Mouse (Mus musculus): ENCODE results near the gene Men1. TPM values are rescaled to one million over a fixed set of nuclear protein-coding genes. Genes with fewer than 3 reads are reported as not detected.
"Not testable (repeated sequence)": the region's sequence is repeated elsewhere in the genome, so short reads cannot be mapped to it uniquely, and the experiment has no call there.

Gene Men1
- total RNA-seq (2021), result 1 to 10 TPM; 7.0 to 7.8 TPM
- long read RNA-seq, experiment 1, transcript Men1-201 (9 exons, 2,975 nt), result major isoform, 7 of 16 reads
- long read RNA-seq, experiment 1, transcript Men1-203 (10 exons, 2,639 nt), result minor isoform, 5 of 16 reads
- long read RNA-seq, experiment 1, partial matches to known transcripts, result 0 of 16 reads
- long read RNA-seq, experiment 1, other reads (novel, unspliced or antisense), result 1 of 16 reads
- long read RNA-seq, experiment 2, transcript Men1-201 (9 exons, 2,975 nt), result major isoform, 9 of 14 reads
- long read RNA-seq, experiment 2, partial matches to known transcripts, result 0 of 14 reads
- long read RNA-seq, experiment 2, other reads (novel, unspliced or antisense), result 1 of 14 reads

DNA sequence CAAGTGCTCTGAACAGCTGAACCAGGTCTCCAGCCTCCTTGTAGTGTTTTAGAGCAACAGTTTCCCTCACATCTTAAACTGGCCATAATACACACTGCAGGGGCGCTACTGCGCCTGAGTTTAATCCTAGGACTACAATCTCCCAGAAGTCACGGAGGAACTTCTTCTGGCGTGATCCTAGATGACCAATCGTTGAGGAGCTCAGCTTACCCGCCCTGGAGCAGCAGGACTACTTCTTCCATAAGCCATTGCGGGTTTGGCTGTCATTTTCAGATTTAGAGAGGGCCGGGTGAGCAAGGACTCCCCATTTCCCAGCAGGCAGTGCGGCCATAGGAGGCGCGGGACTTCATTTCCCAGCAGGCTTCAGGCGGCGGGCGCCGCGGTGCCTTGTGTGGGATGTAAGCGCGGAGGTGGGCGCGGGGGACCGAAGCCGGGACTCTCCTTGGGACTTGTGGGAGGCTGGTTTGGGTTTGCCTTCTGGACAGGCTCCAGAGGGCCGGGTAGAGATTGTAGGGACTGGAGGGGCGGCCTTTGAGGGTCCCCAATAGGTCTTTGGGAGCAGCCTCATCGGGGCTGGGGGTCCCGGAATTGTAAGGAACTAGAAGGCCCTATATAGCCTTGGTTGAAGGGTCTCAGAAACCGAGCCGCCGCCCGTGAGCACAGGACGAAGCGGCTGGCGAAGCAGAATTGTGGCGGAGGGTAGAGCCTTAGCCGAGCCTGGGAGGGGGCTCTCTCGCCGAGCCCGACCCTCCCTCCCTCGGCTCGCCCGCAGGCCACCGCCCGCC, at the start of gene Men1:
Gene Men1, plus strand, starts transcription at position 307 of the 785 bp plus-strand sequence.
- DNase-seq, result peak; percentile 94
- intact Hi-C loops (cut with DNase I), result loop anchor here (10.0 kb wide), 1 partner anchor 210 kb away; the partner anchor contains the start of gene Snx15
- Histone ChIP-seq H3K27ac (peak within 1 kb of the TSS; percentile 90), H3K4me3 (peak within 1 kb of the TSS; percentile 79)
- TF ChIP-seq CTCF (IDR thresholded peaks at IDR 0.05), result peak; percentile 58

DNA sequence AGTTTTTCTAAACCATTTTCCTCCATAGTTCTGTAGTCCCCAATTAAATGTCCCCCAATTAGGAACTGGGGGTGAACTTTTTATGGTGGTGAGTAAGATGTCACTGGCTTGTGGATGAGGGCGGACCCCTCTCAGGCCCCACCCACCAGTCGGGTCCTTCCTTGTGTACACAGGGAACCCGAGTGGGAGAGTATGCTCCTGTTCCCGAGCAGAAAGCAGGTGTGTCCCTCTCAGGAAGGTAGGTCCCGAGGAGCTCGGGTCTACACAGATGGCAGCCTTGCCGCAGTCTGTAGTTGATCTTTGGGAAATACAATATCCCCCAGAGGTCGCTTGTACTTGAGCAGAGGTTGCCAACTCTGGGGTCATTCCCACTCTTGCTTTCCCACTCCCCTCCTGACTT, 49.6 kb upstream of the Men1 start:
- Histone ChIP-seq H3K4me3 (peak overlapping the region; percentile 55), H3K27ac (peak overlapping the region; percentile 88)
- intact Hi-C loops (cut with DNase I), result no loop called here
- TF ChIP-seq CTCF (IDR thresholded peaks at IDR 0.05), result no peak
- no peak for DNase-seq

DNA sequence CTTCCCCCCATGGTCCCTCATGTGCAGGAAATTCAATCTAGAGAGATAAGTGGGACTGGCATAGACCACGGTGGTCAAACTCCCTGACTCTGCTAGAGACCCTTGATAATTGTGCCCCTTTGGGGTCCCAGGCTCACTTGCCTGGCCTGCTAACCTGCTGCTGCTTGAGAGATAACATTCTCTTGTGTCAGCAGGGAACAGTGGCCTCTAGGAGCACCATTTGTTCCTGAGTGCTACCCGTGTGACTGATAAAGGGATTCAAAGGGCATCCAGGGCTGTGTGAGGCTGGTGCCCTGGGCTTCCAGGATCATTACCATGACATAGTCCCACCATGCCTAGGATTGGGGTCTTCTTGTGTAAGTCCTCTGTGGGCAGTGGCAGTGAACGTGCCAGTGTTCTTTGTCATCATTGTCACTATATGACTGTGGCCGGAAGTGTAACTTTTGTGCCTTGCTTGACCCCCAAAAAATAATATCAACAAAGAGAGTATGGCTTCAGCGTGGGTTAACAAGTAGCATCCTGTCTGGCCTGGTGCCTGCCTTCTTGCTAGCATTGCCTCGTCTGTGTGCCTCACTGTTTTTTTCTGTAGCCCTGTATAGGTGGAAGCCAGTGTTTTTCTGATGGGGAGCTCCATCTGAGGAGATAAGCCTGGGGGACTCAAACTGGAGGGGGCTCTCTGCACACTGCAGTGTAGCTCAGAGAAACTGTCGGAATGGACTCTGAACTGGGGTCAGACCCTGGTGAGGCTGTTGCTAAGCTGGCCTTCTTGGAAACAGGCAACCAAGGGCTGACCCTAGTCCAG, 48.9 kb upstream of the Men1 start:
- no peak for DNase-seq
- Histone ChIP-seq H3K4me3 (peak overlapping the region; percentile 55), H3K27ac (peak overlapping the region; percentile 88)
- intact Hi-C loops (cut with DNase I), result no loop called here
- no peak for TF ChIP-seq CTCF (IDR thresholded peaks at IDR 0.05)

DNA sequence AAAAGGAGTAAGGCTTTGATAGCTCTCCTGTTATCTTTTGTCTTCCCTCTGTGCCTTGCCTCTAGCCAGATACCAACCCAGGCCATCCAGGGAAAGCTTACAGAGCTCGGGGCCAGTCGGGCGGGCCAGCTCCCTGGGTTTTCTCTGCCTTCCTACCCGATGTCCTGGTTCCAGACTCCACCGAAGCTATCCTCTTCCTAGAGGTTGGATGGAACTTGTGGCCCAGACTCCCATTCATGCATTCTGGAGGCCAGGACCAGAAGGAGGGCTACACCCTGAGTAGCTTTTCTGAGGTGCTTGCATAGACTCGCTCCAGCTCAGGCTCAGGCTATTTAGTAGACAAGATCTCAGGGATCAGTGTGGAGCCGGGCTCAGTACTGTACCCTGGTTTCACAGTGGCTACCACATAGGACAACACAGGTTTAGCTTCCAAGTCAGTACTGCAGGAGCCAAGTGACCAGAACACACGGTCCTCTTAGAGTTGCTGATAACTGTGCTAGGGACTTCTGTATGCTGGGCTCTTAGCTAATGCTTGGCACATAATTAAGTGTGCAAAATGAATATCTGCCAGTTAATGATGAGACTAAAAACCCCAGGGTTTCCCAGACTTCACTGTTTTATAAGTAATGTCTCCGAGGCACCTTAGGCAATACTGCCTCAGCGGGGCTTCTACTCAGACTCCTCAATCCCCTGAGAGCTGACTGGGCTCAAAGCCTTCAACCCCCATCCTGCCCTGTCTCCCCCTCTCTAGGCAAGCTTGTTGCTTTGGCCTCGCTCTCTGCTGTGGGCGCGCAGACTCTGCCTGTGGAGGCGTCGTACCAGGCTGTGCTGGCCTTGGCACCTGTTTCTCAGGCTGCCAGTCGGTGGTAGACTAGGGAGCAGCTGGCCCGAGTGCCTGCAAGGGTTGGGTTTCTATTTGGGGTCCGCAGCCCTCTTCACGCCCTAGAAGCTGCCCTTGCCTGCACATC, 48.1 kb upstream of the Men1 start:
- peak; percentile 68 for DNase-seq
- Histone ChIP-seq H3K27ac (peak overlapping the region; percentile 88), H3K4me3 (peak overlapping the region; percentile 55)
- intact Hi-C loops (cut with DNase I), result no loop called here
- TF ChIP-seq CTCF (IDR thresholded peaks at IDR 0.05), result no peak

DNA sequence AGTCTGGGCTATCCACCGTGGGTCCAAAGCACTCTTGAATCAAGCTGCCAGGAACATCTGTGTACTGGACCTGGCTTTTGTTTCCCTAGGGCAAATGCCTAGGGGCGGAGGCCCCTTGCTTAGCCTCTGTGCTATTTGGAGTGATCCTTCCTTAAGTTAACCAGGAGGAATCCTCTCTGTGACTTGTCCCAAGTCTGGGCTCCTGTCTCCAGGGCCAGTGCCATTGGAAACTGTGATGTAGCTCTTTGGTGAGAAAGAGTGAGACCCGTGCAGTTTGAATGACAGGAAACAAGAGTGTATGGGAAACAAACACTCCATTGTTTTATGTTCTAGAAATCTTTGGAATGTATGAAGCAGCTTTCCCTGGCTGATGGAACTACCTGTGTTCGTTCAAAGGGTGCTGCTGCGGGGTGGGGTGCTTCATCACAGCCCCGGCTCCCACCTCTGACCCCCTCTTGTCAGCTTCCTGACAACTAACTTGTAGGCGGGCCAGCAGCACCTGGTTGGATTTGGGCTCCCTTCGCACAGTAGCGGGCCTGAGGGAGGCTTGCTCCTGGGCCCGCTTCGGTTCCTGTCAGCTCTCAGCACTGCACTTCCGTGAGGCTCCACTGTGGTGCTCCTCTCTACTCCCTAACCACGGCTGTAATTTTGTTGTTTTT, 46.4 kb upstream of the Men1 start:
- intact Hi-C loops (cut with DNase I), result no loop called here
- Histone ChIP-seq H3K27ac (peak overlapping the region; percentile 88), H3K4me3 (peak overlapping the region; percentile 55)
- no peak for TF ChIP-seq CTCF (IDR thresholded peaks at IDR 0.05)
- DNase-seq, result peak; percentile 51

DNA sequence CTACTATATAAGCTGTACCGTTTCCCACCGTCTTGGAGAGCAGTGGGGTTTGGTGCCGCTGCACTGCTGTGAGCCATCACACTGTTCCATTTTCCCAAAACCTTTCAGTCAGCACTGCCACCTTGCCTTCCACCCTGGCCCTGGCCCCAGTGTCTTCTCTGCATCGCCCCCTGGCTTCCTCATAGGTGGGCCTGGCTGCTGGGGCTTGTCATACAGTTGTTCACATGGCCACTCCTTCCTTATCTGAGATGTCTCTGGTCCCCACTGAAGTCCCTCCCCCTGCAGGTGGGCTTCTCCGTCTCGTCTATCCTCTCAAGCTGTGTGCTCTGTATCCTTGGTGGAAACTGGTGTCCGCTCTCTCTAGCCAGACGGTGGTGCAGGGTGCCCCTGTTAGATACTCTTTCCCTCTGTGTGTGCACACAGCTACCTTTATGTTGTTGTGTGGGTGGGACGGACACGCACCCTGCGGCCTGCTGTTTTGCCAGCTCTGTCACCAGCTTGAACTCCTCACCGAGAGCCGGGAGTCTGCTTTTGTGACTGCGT, 45.0 kb upstream of the Men1 start:
- Histone ChIP-seq H3K27ac (peak overlapping the region; percentile 88), H3K4me3 (peak overlapping the region; percentile 36; the same call in 1 of the 2 replicates)
- DNase-seq, result no peak
- intact Hi-C loops (cut with DNase I), result no loop called here
- no peak for TF ChIP-seq CTCF (IDR thresholded peaks at IDR 0.05)

DNA sequence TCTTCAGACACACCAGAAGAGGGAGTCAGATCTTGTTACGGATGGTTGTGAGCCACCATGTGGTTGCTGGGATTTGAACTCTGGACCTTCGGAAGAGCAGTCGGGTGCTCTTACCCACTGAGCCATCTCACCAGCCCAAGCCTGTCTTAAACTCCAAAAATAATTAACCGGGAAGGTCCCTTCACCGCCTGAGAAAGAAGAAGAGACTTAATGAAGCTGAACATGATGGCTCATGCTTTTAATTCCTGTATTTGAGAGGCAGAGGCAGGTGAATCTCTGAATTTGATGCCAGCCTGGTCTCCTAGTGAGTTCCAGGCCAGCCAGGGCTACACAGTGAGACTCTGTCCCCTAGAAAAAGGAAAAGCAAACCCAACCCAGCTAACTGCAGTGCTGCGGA, 44.1 kb upstream of the Men1 start:
- intact Hi-C loops (cut with DNase I); DNase-seq: not testable (repeated sequence)
- Histone ChIP-seq H3K27ac (peak overlapping the region; percentile 88), H3K4me3 (peak overlapping the region; percentile 50)

DNA sequence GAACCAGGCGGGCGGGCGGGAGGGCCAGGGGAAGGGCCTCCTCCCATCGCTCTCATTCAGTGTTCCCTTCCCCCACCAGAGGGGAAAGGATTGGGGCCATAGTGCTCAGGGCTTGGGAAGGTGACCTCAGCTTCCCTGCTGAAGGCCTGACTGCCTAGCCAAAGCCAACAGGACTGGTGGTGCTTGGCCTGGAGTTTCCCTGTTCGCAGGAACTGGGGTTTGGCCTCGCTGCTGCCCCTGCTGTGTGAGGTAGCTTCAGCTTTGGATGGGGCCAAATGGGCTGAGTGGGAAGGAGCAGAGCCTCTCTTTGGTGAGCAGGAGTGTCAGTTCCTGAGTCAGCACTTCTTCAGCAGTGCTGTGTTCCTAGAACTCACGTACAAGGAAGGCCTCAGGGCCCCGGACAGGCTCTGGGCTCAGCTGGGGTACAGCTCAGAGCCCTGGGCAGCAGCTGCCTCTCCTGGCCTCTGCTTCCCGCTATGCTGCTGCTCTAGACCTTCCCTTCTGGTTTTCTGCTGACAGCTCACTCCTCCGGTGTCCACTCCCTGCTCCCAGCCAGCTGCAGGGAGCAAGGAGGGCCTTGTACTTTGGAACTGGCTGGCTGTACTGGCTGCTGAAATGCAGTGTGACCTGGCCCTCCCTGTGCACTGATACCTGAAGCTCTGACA, 43.5 kb upstream of the Men1 start:
- no peak for TF ChIP-seq CTCF (IDR thresholded peaks at IDR 0.05)
- peak; percentile 70 for DNase-seq
- intact Hi-C loops (cut with DNase I), result no loop called here
- Histone ChIP-seq H3K27ac (peak overlapping the region; percentile 88), H3K4me3 (peak overlapping the region; percentile 50)

DNA sequence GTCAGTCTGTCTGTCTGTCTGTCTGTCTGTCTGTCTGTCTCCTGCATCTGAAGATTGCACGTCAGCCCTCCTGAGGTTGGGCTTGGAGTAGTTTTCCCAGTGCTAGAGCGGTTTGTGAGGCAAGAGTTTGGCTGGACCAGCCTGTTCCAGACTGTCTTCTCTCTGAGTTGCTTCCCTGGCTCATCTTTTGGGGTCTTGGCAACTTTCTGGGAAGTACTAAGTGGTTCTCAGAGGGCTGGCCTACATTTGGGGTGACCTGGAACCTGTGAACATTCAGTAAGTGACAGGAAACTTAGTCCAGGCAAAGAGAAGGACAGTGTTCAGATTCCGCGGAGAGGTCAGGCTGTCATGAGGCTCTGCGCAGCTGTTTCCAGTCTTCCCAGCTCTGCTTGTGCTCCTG, 42.5 kb upstream of the Men1 start:
- Histone ChIP-seq H3K27ac (peak overlapping the region; percentile 88), H3K4me3 (peak overlapping the region; percentile 50)
- DNase-seq, result no peak
- intact Hi-C loops (cut with DNase I), result no loop called here
- no peak for TF ChIP-seq CTCF (IDR thresholded peaks at IDR 0.05)

DNA sequence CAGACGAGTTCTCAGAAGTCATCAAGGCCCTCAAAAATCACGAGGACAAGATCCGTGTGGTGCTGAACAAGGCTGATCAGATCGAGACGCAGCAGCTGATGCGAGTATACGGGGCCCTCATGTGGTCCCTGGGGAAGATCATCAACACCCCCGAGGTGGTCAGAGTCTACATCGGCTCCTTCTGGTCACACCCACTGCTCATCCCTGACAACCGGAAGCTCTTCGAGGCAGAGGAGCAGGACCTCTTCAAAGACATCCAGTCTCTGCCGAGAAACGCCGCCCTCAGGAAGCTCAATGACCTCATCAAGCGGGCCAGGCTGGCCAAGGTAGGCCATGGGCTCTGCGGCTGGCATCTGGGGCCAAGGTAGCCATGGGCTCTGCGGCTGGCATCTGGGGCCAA, 40.5 kb upstream of the Men1 start:
- TF ChIP-seq CTCF (IDR thresholded peaks at IDR 0.05), result no peak
- H3K27ac ChIP-seq, result peak overlapping the region; percentile 39
- intact Hi-C loops (cut with DNase I), result no loop called here
- H3K4me3 ChIP-seq, result no peak overlapping the region
- DNase-seq, result no peak
